ENCODE assay signal across 1 mouse cellular context in genomic region chr10:62508459-62508858, GRCm38 (mm10).
TF ChIP-seq lines count a peak whose summit lies in the region.

No protein-coding gene starts in this region.

TF ChIP-seq in MEL, 35 proteins besides CTCF, POLR2A, EP300 and RAD21 (continued from another document):
- 0 out of 2 replicates have a peak, but pooled peaks have one; percentile 20 for TF ChIP-seq ZKSCAN1 (IDR thresholded peaks at IDR 0.05; ENCODE audit: low read depth, low read length)
- TF ChIP-seq ETS1 (IDR thresholded peaks at IDR 0.05; ENCODE audit: low read depth, low read length): no peak
- TF ChIP-seq MXI1 (IDR thresholded peaks at IDR 0.05; ENCODE audit: low read depth, low read length): no peak
- no peak for TF ChIP-seq BHLHE40 (IDR thresholded peaks at IDR 0.05; ENCODE audit: borderline replicate concordance, low read depth, low read length)
- no peak for TF ChIP-seq MYB (IDR thresholded peaks at IDR 0.05; ENCODE audit: low read depth, low read length)
- no peak for TF ChIP-seq E2F4 (IDR thresholded peaks at IDR 0.05; ENCODE audit: borderline replicate concordance, low read depth, low read length)
- 0 out of 2 replicates have a peak, but pooled peaks have one; percentile 21 for TF ChIP-seq MYC (IDR thresholded peaks at IDR 0.05; ENCODE audit: low read depth, low read length)
- peak; percentile 53; the same call in 1 of the 2 replicates for TF ChIP-seq TBP (IDR thresholded peaks at IDR 0.05; ENCODE audit: low read depth, low read length)
- no peak for TF ChIP-seq NRF1 (IDR thresholded peaks at IDR 0.05; ENCODE audit: insufficient read depth, low read depth, low read length, poor library complexity, severe bottlenecking)
